Mouse (Mus musculus): ENCODE data around the gene Ostc. TPM values are rescaled to one million over a fixed set of nuclear protein-coding genes. Genes with fewer than 3 reads are reported as not detected.

Gene Ostc
- polyA plus RNA-seq, 1 experiment from 2014 or later, result 205 TPM

DNA sequence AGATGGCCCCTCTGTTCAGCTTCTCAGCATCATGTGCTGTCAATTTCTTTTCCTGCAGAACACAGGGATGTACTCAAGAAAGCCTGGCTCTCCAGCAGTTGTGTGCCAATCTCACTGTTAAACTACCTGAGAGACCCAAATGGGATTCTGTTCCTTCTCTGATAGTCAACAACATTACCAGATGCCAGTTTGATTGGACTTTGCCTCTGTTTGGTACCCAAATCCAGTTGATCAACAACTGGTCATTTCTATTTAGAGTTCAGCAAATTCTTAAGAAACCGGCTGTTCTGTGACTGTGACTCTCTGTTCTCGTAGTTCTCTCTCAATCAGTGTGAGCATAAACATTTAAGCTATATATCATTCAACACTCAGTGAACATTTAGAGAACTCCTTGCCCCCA, 28.0 kb downstream of the Ostc start:
- no peak overlapping the region for H3K4me3 ChIP-seq (replicated peaks)
- H3K9me3 ChIP-seq (replicated peaks), result no peaks in the 10 kb centered on the region
- no peak for ATAC-seq (ENCODE audit: low FRiP score)
- no peaks in the 10 kb centered on the region for H3K4me1 ChIP-seq
- H3K9ac ChIP-seq (replicated peaks), result no peak overlapping the region
- WGBS, result 88% methylated on average over 2 of the region's 2 CpGs
- H3K27ac ChIP-seq (replicated peaks), result no peak overlapping the region
- no peaks in the 10 kb centered on the region for H3K36me3 ChIP-seq
- H3K4me2 ChIP-seq, result no peak overlapping the region
- no peaks in the 10 kb centered on the region for H3K27me3 ChIP-seq (replicated peaks)

DNA sequence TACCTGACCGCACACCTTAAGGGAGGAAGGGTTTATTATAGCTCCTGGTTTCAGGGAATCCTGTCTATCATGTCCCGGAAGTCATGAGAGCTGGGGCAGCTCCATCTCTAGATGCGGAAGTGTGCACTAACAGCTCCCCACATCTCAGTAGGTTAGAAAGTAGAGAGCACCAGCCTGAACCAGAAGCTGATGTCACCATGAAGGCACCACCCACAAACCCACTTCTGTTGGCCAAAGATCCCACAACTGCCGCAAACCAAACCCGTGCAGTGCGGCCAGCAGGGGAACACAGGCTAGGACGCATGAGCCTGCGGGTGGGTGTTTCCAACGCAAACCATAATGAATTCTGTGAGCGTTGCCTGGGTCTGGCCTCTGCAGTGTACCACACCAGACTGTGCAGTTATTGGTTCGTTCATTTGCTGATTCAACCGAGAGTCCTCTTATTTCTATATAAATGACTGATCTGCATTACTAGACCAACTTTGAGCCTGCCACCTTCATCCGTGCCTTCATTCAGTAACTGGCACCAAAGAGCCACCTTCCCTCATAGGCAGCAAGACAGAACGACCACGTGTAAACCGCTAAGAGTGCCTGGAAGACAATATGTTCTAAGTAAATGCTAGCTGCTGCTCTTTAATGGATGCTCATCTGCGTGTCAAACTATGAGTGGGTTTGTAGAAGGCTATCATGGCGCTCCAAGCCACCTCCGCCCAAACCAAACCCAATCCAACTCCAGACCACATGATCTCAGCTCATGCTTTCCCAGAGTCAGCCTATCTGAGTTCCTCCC, 31.4 kb downstream of the Ostc start:
- Histone ChIP-seq H3K4me2 (no peak overlapping the region), H3K9ac (replicated peaks) (no peak overlapping the region), H3K27me3 (replicated peaks) (no peaks in the 10 kb centered on the region), H3K27ac (replicated peaks) (no peak overlapping the region), H3K4me1 (no peaks in the 10 kb centered on the region), H3K4me3 (replicated peaks) (no peak overlapping the region), H3K9me3 (replicated peaks) (no peaks in the 10 kb centered on the region), H3K36me3 (no peaks in the 10 kb centered on the region)
- WGBS, result 95% methylated on average over 19 of the region's 19 CpGs
- no peak for ATAC-seq (ENCODE audit: low FRiP score)

- Histone ChIP-seq H3K4me3 (replicated peaks) (no peak overlapping the region), H3K36me3 (no peaks in the 10 kb centered on the region), H3K4me2 (no peak overlapping the region), H3K4me1 (no peaks in the 10 kb centered on the region), H3K9ac (replicated peaks) (no peak overlapping the region), H3K27ac (replicated peaks) (no peak overlapping the region), H3K27me3 (replicated peaks) (no peaks in the 10 kb centered on the region), H3K9me3 (replicated peaks) (no peaks in the 10 kb centered on the region)
- no peak for ATAC-seq (ENCODE audit: low FRiP score)
- 34% methylated on average over 14 of the region's 14 CpGs for WGBS
Measured at GRCm38 (mm10) chr3:130671291-130671690, 38.0 kb downstream of the Ostc start.

GRCm38 (mm10) chr3:130662496-130662895, 46.7 kb downstream of the Ostc start:
- no peak for ATAC-seq (ENCODE audit: low FRiP score)
- 91% methylated on average over 3 of the region's 3 CpGs for WGBS

DNA sequence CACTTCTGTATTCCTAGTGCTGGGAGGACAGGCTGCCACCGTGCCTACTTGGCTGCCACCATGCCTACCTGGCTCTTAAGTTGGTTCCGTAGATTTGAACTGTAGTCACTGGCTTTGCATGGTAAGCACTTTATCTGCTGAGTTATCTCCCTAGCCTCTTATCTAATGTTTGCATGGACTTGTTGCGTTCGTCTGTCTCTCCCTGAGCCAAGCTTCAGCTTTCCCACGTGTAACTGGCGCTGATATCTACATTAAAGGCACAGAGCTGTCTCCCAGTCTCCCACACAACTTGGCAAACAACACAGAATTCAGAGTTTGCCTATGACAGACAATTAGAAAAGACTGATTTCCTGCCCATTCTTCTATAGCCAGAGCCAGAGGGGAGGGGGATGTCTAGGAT, 48.6 kb downstream of the Ostc start:
- no peaks in the 10 kb centered on the region for H3K4me1 ChIP-seq
- ATAC-seq (ENCODE audit: low FRiP score), result no peak
- WGBS, result 85% methylated on average over 6 of the region's 6 CpGs

More at GRCm38 (mm10) chr3:130662496-130662895, 46.7 kb downstream of the Ostc start:
- no peaks in the 10 kb centered on the region for H3K27me3 ChIP-seq (replicated peaks)
- no peak overlapping the region for H3K4me2 ChIP-seq
- H3K27ac ChIP-seq (replicated peaks), result no peak overlapping the region
- H3K9ac ChIP-seq (replicated peaks), result no peak overlapping the region
- no peaks in the 10 kb centered on the region for H3K36me3 ChIP-seq
- no peaks in the 10 kb centered on the region for H3K9me3 ChIP-seq (replicated peaks)
- H3K4me1 ChIP-seq, result no peaks in the 10 kb centered on the region
- no peak overlapping the region for H3K4me3 ChIP-seq (replicated peaks)

GRCm38 (mm10) chr3:130649569-130649968, 59.7 kb downstream of the Ostc start:
- H3K27me3 ChIP-seq (replicated peaks), result no peaks in the 10 kb centered on the region
- H3K4me1 ChIP-seq, result no peaks in the 10 kb centered on the region
- ATAC-seq (ENCODE audit: low FRiP score), result no peak
- no peak overlapping the region for H3K4me3 ChIP-seq (replicated peaks)
- H3K4me2 ChIP-seq, result no peak overlapping the region
- no peaks in the 10 kb centered on the region for H3K9me3 ChIP-seq (replicated peaks)
- no peak overlapping the region for H3K27ac ChIP-seq (replicated peaks)
- 68% methylated on average over 6 of the region's 6 CpGs for WGBS
- H3K36me3 ChIP-seq, result no peaks in the 10 kb centered on the region
- no peak overlapping the region for H3K9ac ChIP-seq (replicated peaks)

More for the DNA sequence above, 48.6 kb downstream of the Ostc start:
- H3K36me3 ChIP-seq, result no peaks in the 10 kb centered on the region
- H3K9ac ChIP-seq (replicated peaks), result no peak overlapping the region
- H3K27ac ChIP-seq (replicated peaks), result no peak overlapping the region
- no peak overlapping the region for H3K4me3 ChIP-seq (replicated peaks)
- H3K9me3 ChIP-seq (replicated peaks), result no peaks in the 10 kb centered on the region
- no peak overlapping the region for H3K4me2 ChIP-seq
- no peaks in the 10 kb centered on the region for H3K27me3 ChIP-seq (replicated peaks)

- WGBS, result 75% methylated on average over 11 of the region's 11 CpGs
- Histone ChIP-seq H3K4me1 (no peaks in the 10 kb centered on the region), H3K9me3 (replicated peaks) (no peaks in the 10 kb centered on the region), H3K36me3 (no peaks in the 10 kb centered on the region), H3K27ac (replicated peaks) (no peak overlapping the region), H3K4me2 (no peak overlapping the region), H3K9ac (replicated peaks) (no peak overlapping the region), H3K4me3 (replicated peaks) (no peak overlapping the region), H3K27me3 (replicated peaks) (no peaks in the 10 kb centered on the region)
- ATAC-seq (ENCODE audit: low FRiP score), result no peak
Measured at GRCm38 (mm10) chr3:130646110-130646810, 63.0 kb downstream of the Ostc start.

Other genes starting within 250 kb of the Ostc start
- gene Etnppl, start 92.0 kb downstream of the Ostc start, polyA plus RNA-seq (2015; fragmentation: Nextera tagmentation; extraction: Ambion mirVana), result 0.11 and 0.15 TPM in 2 replicates
- gene Rpl34, start 21.0 kb upstream of the Ostc start, polyA plus RNA-seq (2015; fragmentation: Nextera tagmentation; extraction: Ambion mirVana), result 541 and 582 TPM in 2 replicates